Mouse (Mus musculus): ENCODE measurements around the gene Slc7a6.
"Not testable (repeated sequence)": the region's sequence is repeated elsewhere in the genome, so short reads cannot be mapped to it uniquely, and the experiment has no call there.

Slc7a6 gene

GRCm38 (mm10) chr8:106189162-106189561, 20.5 kb downstream of the Slc7a6 start:
- no peak for DNase-seq (ENCODE audit: low read depth)

GRCm38 (mm10) chr8:106191639-106192038, 23.0 kb downstream of the Slc7a6 start:
- DNase-seq (ENCODE audit: low read depth) = peak; percentile 59

GRCm38 (mm10) chr8:106193162-106193561, 24.5 kb downstream of the Slc7a6 start:
- DNase-seq (ENCODE audit: low read depth) = no peak

- DNase-seq (ENCODE audit: low read depth) = no peak
These were observed 25.4 kb downstream of the Slc7a6 start for GRCm38 (mm10) chr8:106194062-106194461.

- DNase-seq (ENCODE audit: low read depth) = peak; percentile 40
These were observed 30.1 kb downstream of the Slc7a6 start for GRCm38 (mm10) chr8:106198741-106199140.

- DNase-seq (ENCODE audit: low read depth) = not testable (repeated sequence)
These were observed 30.9 kb downstream of the Slc7a6 start for GRCm38 (mm10) chr8:106199596-106199995.

GRCm38 (mm10) chr8:106210035-106210731, 41.5 kb downstream of the Slc7a6 start:
- peak; percentile 41 for DNase-seq (ENCODE audit: low read depth)

GRCm38 (mm10) chr8:106210821-106211345, 42.2 kb downstream of the Slc7a6 start, which contains the start of the genes Slc7a6os and Prmt7:
Gene Slc7a6os (minus strand): TSS chr8:106210935.
Gene Prmt7 (plus strand): TSS chr8:106210936.
- DNase-seq (ENCODE audit: low read depth) = peak; percentile 86

- DNase-seq (ENCODE audit: low read depth) = peak; percentile 24
These were observed 42.8 kb downstream of the Slc7a6 start for GRCm38 (mm10) chr8:106211421-106211820.

GRCm38 (mm10) chr8:106213959-106214358, 45.3 kb downstream of the Slc7a6 start:
- DNase-seq (ENCODE audit: low read depth) = no peak

- no peak for DNase-seq (ENCODE audit: low read depth)
These were observed 51.0 kb downstream of the Slc7a6 start for GRCm38 (mm10) chr8:106219620-106220019.

GRCm38 (mm10) chr8:106226589-106226988, 57.9 kb downstream of the Slc7a6 start:
- peak; percentile 48 for DNase-seq (ENCODE audit: low read depth)

GRCm38 (mm10) chr8:106231536-106231935, 62.9 kb downstream of the Slc7a6 start:
- DNase-seq (ENCODE audit: low read depth) = no peak

GRCm38 (mm10) chr8:106232751-106233150, 64.1 kb downstream of the Slc7a6 start:
- DNase-seq (ENCODE audit: low read depth) = no peak

- DNase-seq (ENCODE audit: low read depth) = no peak
These were observed 66.1 kb downstream of the Slc7a6 start for GRCm38 (mm10) chr8:106234567-106235261.

- no peak for DNase-seq (ENCODE audit: low read depth)
These were observed 68.4 kb downstream of the Slc7a6 start for GRCm38 (mm10) chr8:106237106-106237505.

Data from c-Kit-positive CD71-positive TER-119-negative erythroid progenitor cells, embryonic 14.5 days (primary cell).